In the genomic region with DNA sequence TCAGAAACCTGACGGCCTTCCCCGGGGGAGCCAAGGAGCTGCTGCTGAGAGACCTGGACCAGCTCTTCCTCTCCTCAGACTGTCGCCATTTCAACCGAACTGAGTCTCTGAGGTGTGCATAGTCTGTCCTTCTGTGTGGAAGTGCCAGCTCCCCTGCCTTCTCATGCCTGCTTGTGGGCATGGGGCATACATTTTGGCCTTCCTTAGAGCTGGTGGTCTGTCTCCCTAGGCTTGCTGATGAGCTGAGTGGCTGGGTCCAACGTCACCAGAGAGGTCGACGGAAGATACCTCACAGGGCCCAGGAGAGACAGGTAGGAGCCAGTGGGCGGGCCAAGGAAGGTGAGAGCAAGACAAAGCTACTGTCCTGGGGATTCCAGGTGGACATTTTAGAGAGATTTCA, we compare ENCODE assay signal across 19 mouse cellular contexts. TPM values are rescaled to one million over a fixed set of nuclear protein-coding genes. Genes with fewer than 3 reads are reported as not detected.
"Had no signal": no experiment of that assay in that cellular context is flagged by ENCODE, and none has a peak within 500 bp of the region (broad histone marks: within the 10 kb centered on the region; RNA-seq: fewer than 3 reads in every experiment).

No protein-coding gene starts in this region.

- H3K27me3 ChIP-seq: lung, embryonic 15.5 days; midbrain, embryonic 13.5 days; midbrain, embryonic 15.5 days; neural tube, embryonic 12.5 days; stomach, embryonic 15.5 days had no signal

- DNase-seq: liver, postnatal 0 days; lung, adult 2 months; lung, postnatal 14 days; lung, postnatal 36 days; right cerebral cortex, postnatal 14 days; thymus, adult 2 months; thymus, postnatal 25 days; thymus, postnatal 4 days had no signal

- H3K27ac ChIP-seq: lung, embryonic 15.5 days; macrophage; midbrain, embryonic 13.5 days; midbrain, embryonic 15.5 days; neural tube, embryonic 12.5 days; stomach, embryonic 15.5 days; stomach, postnatal 0 days had no signal

- H3K4me3 ChIP-seq: lung, embryonic 15.5 days; megakaryocyte, embryonic 14.5 days; midbrain, embryonic 13.5 days; midbrain, embryonic 15.5 days; neural tube, embryonic 12.5 days; stomach, embryonic 15.5 days had no signal

RNA-seq across cellular contexts. Expression of gene Tnxb, which starts 17.4 kb away (rescaled TPM):
- total RNA-seq: megakaryocyte progenitor cell, adult 5-6 weeks; monocyte, adult 5-6 weeks; neutrophil, adult 5-6 weeks had no signal
- polyA plus RNA-seq: macrophage had no signal

RNA-seq across cellular contexts. Expression of gene Prrt1, which starts 23.7 kb away (rescaled TPM):
- total RNA-seq: neutrophil, adult 5-6 weeks had no signal
